ENCODE assay signal across 9 mouse cellular contexts in the genomic region with DNA sequence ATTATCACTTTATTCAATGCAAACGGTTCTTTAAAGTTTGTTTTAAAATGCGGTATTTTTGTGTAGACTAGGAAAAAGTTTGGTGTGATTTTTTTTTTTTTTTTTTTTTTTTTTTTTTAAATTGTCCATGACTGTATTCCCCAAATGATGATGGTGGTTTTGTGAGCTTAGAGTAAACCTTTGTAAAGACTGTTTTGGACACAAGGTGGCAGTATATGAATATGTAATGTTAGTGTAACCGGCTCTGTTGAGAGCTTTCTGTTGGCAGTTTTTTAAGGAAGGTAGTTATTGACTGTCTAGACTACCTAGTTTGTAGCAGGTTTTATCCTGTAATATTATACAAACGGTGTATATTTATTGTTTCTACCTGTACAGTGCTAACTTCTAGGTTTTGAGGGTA. TPM values are rescaled to one million over a fixed set of nuclear protein-coding genes. Genes with fewer than 3 reads are reported as not detected.
DNase-seq lines count a peak whose midpoint lies in the region; ATAC-seq and TF ChIP-seq lines count a peak whose summit lies in the region.
"Had no signal": no experiment of that assay in that cellular context is flagged by ENCODE, and none has a peak within 500 bp of the region (broad histone marks: within the 10 kb centered on the region; RNA-seq: fewer than 3 reads in every experiment).

No protein-coding gene starts in this region.

- ATAC-seq in kidney, embryonic 15.5 days (replicated peaks; ENCODE audit: low FRiP score): peak; percentile 62; the same call in 1 of the 2 replicates
- peak; percentile 56 for ATAC-seq in hindbrain, embryonic 12.5 days (ENCODE audit: low FRiP score)
- peak; percentile 65; the same call in 1 of the 2 replicates for ATAC-seq in stomach, embryonic 15.5 days (ENCODE audit: insufficient read depth, low FRiP score, low read depth)

- H3K4me3 ChIP-seq in kidney, embryonic 15.5 days (replicated peaks): no peak overlapping the region
- no peak overlapping the region for H3K4me3 ChIP-seq in E14TG2a.4 (replicated peaks; ENCODE audit: low read length)
- no peak overlapping the region for H3K4me3 ChIP-seq in hindbrain, embryonic 12.5 days
- no peak overlapping the region for H3K4me3 ChIP-seq in stomach, embryonic 15.5 days (replicated peaks)
- H3K4me3 ChIP-seq: erythroblast, embryonic 14.5 days had no signal

- DNase-seq in kidney, postnatal 25 days: no peak
- DNase-seq in brain, adult 2 months (ENCODE audit: low read depth, low spot score): peak; percentile 82
- peak; percentile 71 for DNase-seq in lung, postnatal 10 days
- DNase-seq in layer of hippocampus, adult 9-11 months: no peak

- no peaks in the 10 kb centered on the region for H3K27me3 ChIP-seq in kidney, embryonic 15.5 days
- H3K27me3 ChIP-seq in E14TG2a.4 (ENCODE audit: insufficient read depth, low read length): no peaks in the 10 kb centered on the region
- no peaks in the 10 kb centered on the region for H3K27me3 ChIP-seq in hindbrain, embryonic 12.5 days
- no peaks in the 10 kb centered on the region for H3K27me3 ChIP-seq in stomach, embryonic 15.5 days (replicated peaks)

- H3K4me1 ChIP-seq in kidney, embryonic 15.5 days: no peaks in the 10 kb centered on the region
- no peaks in the 10 kb centered on the region for H3K4me1 ChIP-seq in E14TG2a.4 (replicated peaks; ENCODE audit: low read depth, low read length)
- no peaks in the 10 kb centered on the region for H3K4me1 ChIP-seq in hindbrain, embryonic 12.5 days
- no peaks in the 10 kb centered on the region for H3K4me1 ChIP-seq in stomach, embryonic 15.5 days

- H3K36me3 ChIP-seq in kidney, embryonic 15.5 days: peaks cover 21% of the 10 kb centered on the region
- H3K36me3 ChIP-seq in E14TG2a.4 (ENCODE audit: insufficient read depth, low read length): peaks cover 45% of the 10 kb centered on the region
- H3K36me3 ChIP-seq in hindbrain, embryonic 12.5 days: peaks cover 5% of the 10 kb centered on the region; the same call in 1 of the 2 replicates
- no peaks in the 10 kb centered on the region; the same call in 1 of the 2 replicates for H3K36me3 ChIP-seq in stomach, embryonic 15.5 days

- H3K27ac ChIP-seq in kidney, embryonic 15.5 days: no peak overlapping the region
- H3K27ac ChIP-seq in hindbrain, embryonic 12.5 days: no peak overlapping the region
- no peak overlapping the region for H3K27ac ChIP-seq in stomach, embryonic 15.5 days

- H3K9ac ChIP-seq in kidney, embryonic 15.5 days: no peak overlapping the region
- no peak overlapping the region for H3K9ac ChIP-seq in hindbrain, embryonic 12.5 days
- no peak overlapping the region for H3K9ac ChIP-seq in stomach, embryonic 15.5 days

- no peak overlapping the region for H3K4me2 ChIP-seq in kidney, embryonic 15.5 days
- no peak overlapping the region for H3K4me2 ChIP-seq in hindbrain, embryonic 12.5 days (replicated peaks)
- H3K4me2 ChIP-seq in stomach, embryonic 15.5 days: no peak overlapping the region

- TF ChIP-seq CTCF in E14TG2a.4 (conservative IDR thresholded peaks at IDR 0.05; ENCODE audit: low read length): peak; percentile 25

- H3K9me3 ChIP-seq in kidney, embryonic 15.5 days (replicated peaks): no peaks in the 10 kb centered on the region
- H3K9me3 ChIP-seq in E14TG2a.4 (ENCODE audit: low read length): no peaks in the 10 kb centered on the region
- no peaks in the 10 kb centered on the region for H3K9me3 ChIP-seq in hindbrain, embryonic 12.5 days (replicated peaks)
- no peaks in the 10 kb centered on the region for H3K9me3 ChIP-seq in stomach, embryonic 15.5 days

- WGBS in kidney, embryonic 15.5 days: 47% methylated on average over 4 of the region's 4 CpGs
- WGBS in hindbrain, embryonic 12.5 days: 38% methylated on average over 4 of the region's 4 CpGs
- 29% methylated on average over 4 of the region's 4 CpGs for WGBS in stomach, embryonic 15.5 days

RNA-seq across cellular contexts. Expression of a gene that starts 26.5 kb away (rescaled TPM):
- 95.2 and 101 TPM in 2 replicates for polyA plus RNA-seq in kidney, embryonic 15.5 days (2015; fragmentation: Nextera tagmentation; extraction: Ambion mirVana)
- 72.9 and 73.0 TPM in 2 replicates for polyA plus RNA-seq in hindbrain, embryonic 12.5 days (2016; fragmentation: Nextera tagmentation; extraction: Ambion mirVana)
- 113 and 119 TPM in 2 replicates for polyA plus RNA-seq in stomach, embryonic 15.5 days (2015; fragmentation: Nextera tagmentation; extraction: Ambion mirVana)

RNA-seq across cellular contexts. Expression of a gene that starts 26.7 kb away (rescaled TPM):
- 14.6 and 16.8 TPM in 2 replicates for polyA plus RNA-seq in kidney, embryonic 15.5 days (2015; fragmentation: Nextera tagmentation; extraction: Ambion mirVana)
- 47.1 and 51.9 TPM in 2 replicates for polyA plus RNA-seq in hindbrain, embryonic 12.5 days (2016; fragmentation: Nextera tagmentation; extraction: Ambion mirVana)
- polyA plus RNA-seq in stomach, embryonic 15.5 days (2015; fragmentation: Nextera tagmentation; extraction: Ambion mirVana): 14.0 and 14.7 TPM in 2 replicates
- polyA plus RNA-seq: erythroblast, embryonic 14.5 days had no signal

Comparison
In these comparisons a context has a peak if more than half of its experiments do, and no peak if none do; other contexts are left out.
1. DNase-seq: peak in brain, adult 2 months (single experiment) and lung, postnatal 10 days (single experiment); none in kidney, postnatal 25 days (0 of 2) and layer of hippocampus, adult 9-11 months (single experiment).
2. Peak in every context shown above with its lines, with median percentiles within 50 percentile points of each other: ATAC-seq.